Mouse (Mus musculus): ENCODE measurements around the gene Hcfc1r1. TPM values are rescaled to one million over a fixed set of nuclear protein-coding genes. Genes with fewer than 3 reads are reported as not detected.

The Hcfc1r1 gene
- total and polyA plus RNA-seq, 3 experiments: 172 to 575 (median 215) TPM

GRCm38 (mm10) chr17:23700079-23700478, 26.7 kb downstream of the Hcfc1r1 start:
- no peaks in the 10 kb centered on the region for H3K79me2 ChIP-seq (replicated peaks; ENCODE audit: control insufficient read depth, insufficient read depth, low read length)
- H3K36me3 ChIP-seq (ENCODE audit: control insufficient read depth, insufficient read depth, low read length): no peaks in the 10 kb centered on the region
- H3K27ac ChIP-seq: peak overlapping the region; percentile 72
- peak; percentile 91 for TF ChIP-seq CTCF (IDR thresholded peaks at IDR 0.05)
- TF ChIP-seq POLR2A (IDR thresholded peaks at IDR 0.05; ENCODE audit: insufficient read depth, low read depth, low read length): peak; percentile 41; the same call in 1 of the 2 replicates
- 0 out of 2 replicates have a peak, but pooled peaks have one; percentile 42 for TF ChIP-seq EP300 (IDR thresholded peaks at IDR 0.05; ENCODE audit: insufficient read depth, low read depth, low read length)
- peak overlapping the region; percentile 76 for H3K9ac ChIP-seq (ENCODE audit: low read depth, low read length)
- WGBS: under 1% methylated on average over 28 of the region's 28 CpGs
- peak; percentile 85 to 92 for DNase-seq
- peak overlapping the region; percentile 63 for H3K4me3 ChIP-seq
- no peaks in the 10 kb centered on the region for H3K27me3 ChIP-seq (ENCODE audit: control insufficient read depth, insufficient read depth, low read length)
- peaks cover 2% of the 10 kb centered on the region; the same call in 1 of the 2 replicates for H3K4me1 ChIP-seq (ENCODE audit: control insufficient read depth, insufficient read depth, low read length)
- intact Hi-C loops (cut with DNase I): no loop called here

- no peaks in the 10 kb centered on the region for H3K36me3 ChIP-seq (ENCODE audit: control insufficient read depth, insufficient read depth, low read length)
- WGBS: 79% methylated on average over 9 of the region's 9 CpGs
- no peak for DNase-seq
- no peak overlapping the region for H3K4me3 ChIP-seq
- H3K9ac ChIP-seq (ENCODE audit: low read depth, low read length): no peak overlapping the region
- peaks cover 2% of the 10 kb centered on the region; the same call in 1 of the 2 replicates for H3K4me1 ChIP-seq (ENCODE audit: control insufficient read depth, insufficient read depth, low read length)
- H3K27ac ChIP-seq: no peak overlapping the region
- no peaks in the 10 kb centered on the region for H3K27me3 ChIP-seq (ENCODE audit: control insufficient read depth, insufficient read depth, low read length)
- no peaks in the 10 kb centered on the region for H3K79me2 ChIP-seq (replicated peaks; ENCODE audit: control insufficient read depth, insufficient read depth, low read length)
- intact Hi-C loops (cut with DNase I): loop anchor here (2.0 kb wide), 1 partner anchor 72 kb away; no protein-coding TSS in a partner anchor
- no peak for TF ChIP-seq POLR2A (IDR thresholded peaks at IDR 0.05; ENCODE audit: insufficient read depth, low read depth, low read length)
- TF ChIP-seq CTCF (IDR thresholded peaks at IDR 0.05): no peak
- TF ChIP-seq EP300 (IDR thresholded peaks at IDR 0.05; ENCODE audit: insufficient read depth, low read depth, low read length): no peak
Observed at GRCm38 (mm10) chr17:23703301-23703700, 29.9 kb downstream of the Hcfc1r1 start.

DNA sequence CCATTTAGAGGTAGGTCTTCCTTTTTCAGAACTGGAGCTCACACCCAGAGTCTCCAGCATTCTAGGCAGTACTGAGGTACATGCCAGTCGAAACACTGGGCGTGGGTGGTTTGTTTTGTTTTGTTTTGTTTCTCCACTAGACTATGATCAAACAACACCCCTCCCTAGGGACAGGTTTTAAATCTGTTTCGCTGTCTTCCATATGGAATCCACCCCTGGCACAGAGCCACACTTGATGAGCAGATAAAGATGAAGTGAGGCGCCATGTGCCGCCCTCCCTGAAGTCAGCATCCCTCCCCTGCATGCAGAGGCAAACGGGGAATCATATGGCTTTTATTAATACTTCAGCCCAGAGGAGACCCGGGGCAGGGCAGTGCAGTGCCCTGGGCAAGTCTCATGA, 31.3 kb downstream of the Hcfc1r1 start:
- no peak overlapping the region for H3K27ac ChIP-seq
- intact Hi-C loops (cut with DNase I): loop anchor here (2.0 kb wide), 1 partner anchor 134 kb away; no protein-coding TSS in a partner anchor
- TF ChIP-seq CTCF (IDR thresholded peaks at IDR 0.05): no peak
- TF ChIP-seq EP300 (IDR thresholded peaks at IDR 0.05; ENCODE audit: insufficient read depth, low read depth, low read length): no peak
- no peak for TF ChIP-seq POLR2A (IDR thresholded peaks at IDR 0.05; ENCODE audit: insufficient read depth, low read depth, low read length)
- DNase-seq: no peak
- peaks cover 2% of the 10 kb centered on the region; the same call in 1 of the 2 replicates for H3K4me1 ChIP-seq (ENCODE audit: control insufficient read depth, insufficient read depth, low read length)
- H3K27me3 ChIP-seq (ENCODE audit: control insufficient read depth, insufficient read depth, low read length): no peaks in the 10 kb centered on the region
- no peaks in the 10 kb centered on the region for H3K79me2 ChIP-seq (replicated peaks; ENCODE audit: control insufficient read depth, insufficient read depth, low read length)
- H3K9ac ChIP-seq (ENCODE audit: low read depth, low read length): no peak overlapping the region
- no peaks in the 10 kb centered on the region for H3K36me3 ChIP-seq (ENCODE audit: control insufficient read depth, insufficient read depth, low read length)
- H3K4me3 ChIP-seq: no peak overlapping the region
- 44% methylated on average over 7 of the region's 7 CpGs for WGBS

GRCm38 (mm10) chr17:23705525-23706104, 32.2 kb downstream of the Hcfc1r1 start:
- TF ChIP-seq POLR2A (IDR thresholded peaks at IDR 0.05; ENCODE audit: insufficient read depth, low read depth, low read length) (no peak), CTCF (IDR thresholded peaks at IDR 0.05) (no peak), EP300 (IDR thresholded peaks at IDR 0.05; ENCODE audit: insufficient read depth, low read depth, low read length) (no peak)
- no peaks in the 10 kb centered on the region for H3K36me3 ChIP-seq (ENCODE audit: control insufficient read depth, insufficient read depth, low read length)
- WGBS: 83% methylated on average over 7 of the region's 7 CpGs
- intact Hi-C loops (cut with DNase I): loop anchor here (2.0 kb wide), 2 partner anchors 45 to 135 kb away; partner anchors contain the start of gene Bicdl2
- no peak overlapping the region for H3K9ac ChIP-seq (ENCODE audit: low read depth, low read length)
- no peak overlapping the region for H3K4me3 ChIP-seq
- no peak overlapping the region for H3K27ac ChIP-seq
- no peaks in the 10 kb centered on the region for H3K27me3 ChIP-seq (ENCODE audit: control insufficient read depth, insufficient read depth, low read length)
- no peaks in the 10 kb centered on the region for H3K79me2 ChIP-seq (replicated peaks; ENCODE audit: control insufficient read depth, insufficient read depth, low read length)
- DNase-seq: no peak
- no peaks in the 10 kb centered on the region for H3K4me1 ChIP-seq (ENCODE audit: control insufficient read depth, insufficient read depth, low read length)

DNA sequence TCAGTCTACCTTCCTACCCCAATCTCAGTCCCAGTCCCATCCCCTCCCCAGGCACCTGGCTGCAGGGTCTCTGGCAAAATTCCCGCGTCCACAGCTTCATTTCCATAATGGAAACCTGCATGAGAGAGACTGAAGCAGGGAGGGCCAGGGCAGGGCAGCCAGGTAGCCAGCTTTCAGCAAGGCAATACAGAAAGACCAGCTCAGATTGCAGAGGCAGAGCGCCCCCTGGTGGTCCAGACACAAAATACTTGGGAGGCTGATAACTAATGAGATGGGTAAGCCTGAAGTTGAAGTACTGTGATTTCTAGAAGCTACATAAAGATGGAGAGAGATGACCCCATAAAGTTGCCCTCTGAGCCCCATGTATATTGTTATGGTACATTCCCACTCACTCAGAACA, 32.8 kb downstream of the Hcfc1r1 start:
- H3K4me3 ChIP-seq: no peak overlapping the region
- no peaks in the 10 kb centered on the region for H3K4me1 ChIP-seq (ENCODE audit: control insufficient read depth, insufficient read depth, low read length)
- 4% methylated on average over 3 of the region's 3 CpGs for WGBS
- H3K27me3 ChIP-seq (ENCODE audit: control insufficient read depth, insufficient read depth, low read length): no peaks in the 10 kb centered on the region
- H3K36me3 ChIP-seq (ENCODE audit: control insufficient read depth, insufficient read depth, low read length): no peaks in the 10 kb centered on the region
- no peak overlapping the region for H3K27ac ChIP-seq
- H3K79me2 ChIP-seq (replicated peaks; ENCODE audit: control insufficient read depth, insufficient read depth, low read length): no peaks in the 10 kb centered on the region
- peak; percentile 64 to 81 for DNase-seq
- intact Hi-C loops (cut with DNase I): loop anchor here (2.0 kb wide), 1 partner anchor 45 kb away; the partner anchor contains the start of gene Bicdl2
- TF ChIP-seq EP300 (IDR thresholded peaks at IDR 0.05; ENCODE audit: insufficient read depth, low read depth, low read length) (no peak), CTCF (IDR thresholded peaks at IDR 0.05) (peak; percentile 96)
- H3K9ac ChIP-seq (ENCODE audit: low read depth, low read length): no peak overlapping the region

DNA sequence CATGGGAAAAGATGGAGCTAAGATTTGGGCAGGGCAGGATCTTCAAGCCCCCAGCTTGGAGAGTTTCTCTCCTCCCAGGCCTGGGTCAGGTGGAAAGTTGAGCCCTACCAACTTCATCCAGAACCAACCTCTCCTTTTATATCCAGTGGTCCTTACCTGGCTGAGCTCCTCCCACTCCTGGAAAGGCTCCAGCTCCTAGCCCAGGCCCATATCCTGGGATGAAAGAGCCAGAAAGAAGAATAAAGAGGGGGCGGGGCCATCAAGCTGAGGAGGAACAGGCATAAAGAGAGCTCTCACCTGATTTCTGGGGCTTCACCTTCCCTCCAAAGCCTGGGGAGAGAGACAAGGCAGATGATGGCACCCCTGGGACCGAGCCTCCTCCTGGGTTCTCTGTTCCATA, 43.6 kb downstream of the Hcfc1r1 start:
- DNase-seq: no peak
- H3K79me2 ChIP-seq (replicated peaks; ENCODE audit: control insufficient read depth, insufficient read depth, low read length): no peaks in the 10 kb centered on the region
- H3K9ac ChIP-seq (ENCODE audit: low read depth, low read length): no peak overlapping the region
- no peaks in the 10 kb centered on the region for H3K4me1 ChIP-seq (ENCODE audit: control insufficient read depth, insufficient read depth, low read length)
- intact Hi-C loops (cut with DNase I): no loop called here
- no peak overlapping the region for H3K4me3 ChIP-seq
- no peaks in the 10 kb centered on the region for H3K36me3 ChIP-seq (ENCODE audit: control insufficient read depth, insufficient read depth, low read length)
- no peak for TF ChIP-seq EP300 (IDR thresholded peaks at IDR 0.05; ENCODE audit: insufficient read depth, low read depth, low read length)
- TF ChIP-seq POLR2A (IDR thresholded peaks at IDR 0.05; ENCODE audit: insufficient read depth, low read depth, low read length): no peak
- no peak for TF ChIP-seq CTCF (IDR thresholded peaks at IDR 0.05)
- no peak overlapping the region for H3K27ac ChIP-seq
- H3K27me3 ChIP-seq (ENCODE audit: control insufficient read depth, insufficient read depth, low read length): no peaks in the 10 kb centered on the region
- WGBS: 56% methylated on average over 2 of the region's 2 CpGs

Data from heart, adult 2 months (tissue).